Mouse (Mus musculus) C2C12 (cell line): Measurements from ENCODE around the gene Fam155a.

Experiments
- CEBPB ChIP-seq: IDR thresholded peaks from one replicate; pipeline ENCODE4 v1.6.1; 2011; ENCODE audit warnings: low read depth, mild to moderate bottlenecking, control low read depth, moderate library complexity
- CTCF ChIP-seq: IDR thresholded peaks from one replicate; pipeline ENCODE4 v1.5.1; 2011; ENCODE audit not compliant: control insufficient read depth, insufficient read depth, insufficient read length
- MAX ChIP-seq: IDR thresholded peaks from one replicate; pipeline ENCODE4 v1.6.1; 2011; ENCODE audit warnings: mild to moderate bottlenecking, control low read depth
- MYOD1 ChIP-seq: IDR thresholded peaks from one replicate; pipeline ENCODE4 v1.6.1; 2011; ENCODE audit warnings: low read depth; ENCODE audit not compliant: control insufficient read depth, insufficient read length
- MYOG ChIP-seq: IDR thresholded peaks from one replicate; pipeline ENCODE4 v1.6.1; 2011; ENCODE audit not compliant: control insufficient read depth, insufficient read length; ENCODE audit errors: extremely low read depth
- USF1 ChIP-seq: IDR thresholded peaks from one replicate; pipeline ENCODE4 v1.6.1; 2011; ENCODE audit warnings: low read depth, mild to moderate bottlenecking, control low read depth, moderate library complexity

DNA sequence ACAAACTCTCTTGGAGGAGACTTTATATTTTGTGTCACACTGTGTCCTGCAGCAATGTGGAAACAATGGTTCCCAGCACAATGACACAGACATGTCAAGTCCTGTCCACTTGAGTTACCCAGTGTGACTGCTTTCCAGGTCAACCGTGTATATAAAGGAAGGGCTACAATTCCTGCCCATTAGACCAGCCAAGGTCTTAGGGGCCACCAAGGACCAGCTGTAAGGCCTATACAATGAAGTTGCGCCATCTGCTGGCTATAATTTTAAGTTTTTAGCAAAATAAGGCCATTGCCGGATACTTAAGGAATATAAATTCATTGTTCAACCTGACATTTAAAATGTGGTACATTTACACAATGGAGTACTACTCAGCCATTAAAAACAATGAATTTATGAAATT is 190.8 kb downstream of the Fam155a start:
- TF ChIP-seq CEBPB, result no peak
- no peak for TF ChIP-seq CTCF
- TF ChIP-seq MYOD1, result no peak
- TF ChIP-seq MYOG, result no peak
- no peak for TF ChIP-seq MAX
- no peak for TF ChIP-seq USF1
